Mouse (Mus musculus) embryonic fibroblast, embryonic 13.5 days (primary cell): ENCODE measurements around the gene Sdc4.

Experiments
- CTCF ChIP-seq: IDR thresholded peaks from 2 replicates; pipeline ENCODE4 v1.5.1; 2011; ENCODE audit warnings: mild to moderate bottlenecking, control low read depth, low read length, moderate library complexity, borderline replicate concordance; ENCODE audit not compliant: insufficient read depth
- POLR2A ChIP-seq: IDR thresholded peaks from 2 replicates; pipeline ENCODE4 v1.6.1; 2011; ENCODE audit warnings: low read depth, mild to moderate bottlenecking, control low read depth, low read length, moderate library complexity

DNA sequence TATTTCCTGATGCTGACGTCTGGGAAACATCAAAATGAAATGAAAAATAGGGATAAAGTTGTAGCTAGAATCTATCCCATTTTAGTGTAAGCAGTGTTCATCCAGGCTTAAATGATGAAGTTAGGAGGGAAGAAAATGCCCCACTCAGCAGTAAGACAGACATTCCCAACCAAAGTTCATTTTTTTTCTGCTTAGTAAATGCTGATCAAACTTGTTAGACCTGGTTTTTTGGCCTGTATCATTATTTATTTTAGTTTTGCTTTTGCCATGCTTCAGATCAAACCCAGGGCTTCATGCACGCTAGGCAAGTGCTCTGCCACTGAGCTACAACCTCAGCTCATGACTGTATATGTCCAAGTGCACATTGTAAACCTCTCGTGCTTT is 2.4 kb upstream of the Sdc4 start:
- no peak for TF ChIP-seq POLR2A
- no peak for TF ChIP-seq CTCF
